Mouse (Mus musculus): ENCODE measurements at regions not wholly inside any gene's neighbourhood (a gene's known extent, or its start where the extent isn't known, plus 50 kb on each side); places are given as distances from the start of the nearest gene placed in this dataset.
"Not testable (repeated sequence)": the region's sequence is repeated elsewhere in the genome, so short reads cannot be mapped to it uniquely, and the experiment has no call there.

DNA sequence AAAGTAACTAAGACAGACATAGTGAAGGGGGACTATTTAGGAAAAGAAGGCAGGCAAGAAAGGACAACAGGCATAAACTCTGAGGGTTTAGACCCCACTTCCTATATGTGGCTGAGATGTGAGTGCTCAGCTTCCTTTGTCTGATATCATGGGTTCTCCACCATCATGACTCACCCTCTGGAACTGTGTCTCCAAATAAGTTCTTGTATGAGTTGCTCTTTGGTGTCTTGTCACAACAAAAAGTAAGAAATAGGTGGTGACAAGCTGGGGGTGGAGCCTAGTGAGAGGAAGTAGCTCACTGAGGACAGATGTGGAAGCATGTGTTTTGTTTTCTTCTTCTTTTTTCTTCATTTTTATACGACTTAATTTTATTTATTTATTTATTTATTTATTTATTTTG lies 95.5 kb upstream of the Tns3 start:
- H3K4me2 ChIP-seq (ENCODE audit: low read depth, severe bottlenecking), result no peak overlapping the region
- no peak overlapping the region for H3K27ac ChIP-seq (replicated peaks; ENCODE audit: low read depth, low read length)
- no peaks in the 10 kb centered on the region for H3K36me3 ChIP-seq (ENCODE audit: control insufficient read depth, insufficient read depth, low read length)
- no peak for ATAC-seq (ENCODE audit: insufficient number of reproducible peaks, low FRiP score, low TSS enrichment, low read depth)
- no peak overlapping the region for H3K4me3 ChIP-seq (ENCODE audit: low read depth, low read length)
- DNase-seq (ENCODE audit: low spot score), result peak; percentile 18
- H3K27me3 ChIP-seq (ENCODE audit: control insufficient read depth, insufficient read depth, low read length), result no peaks in the 10 kb centered on the region
- peaks cover 22% of the 10 kb centered on the region for H3K4me1 ChIP-seq (ENCODE audit: control insufficient read depth, insufficient read depth, low read length)
- no peak overlapping the region for H3K9ac ChIP-seq (ENCODE audit: low read length)
- H3K9me3 ChIP-seq (ENCODE audit: control insufficient read depth, low read length), result no peaks in the 10 kb centered on the region
- WGBS, result 90% methylated on average over 1 of the region's 1 CpGs

DNA sequence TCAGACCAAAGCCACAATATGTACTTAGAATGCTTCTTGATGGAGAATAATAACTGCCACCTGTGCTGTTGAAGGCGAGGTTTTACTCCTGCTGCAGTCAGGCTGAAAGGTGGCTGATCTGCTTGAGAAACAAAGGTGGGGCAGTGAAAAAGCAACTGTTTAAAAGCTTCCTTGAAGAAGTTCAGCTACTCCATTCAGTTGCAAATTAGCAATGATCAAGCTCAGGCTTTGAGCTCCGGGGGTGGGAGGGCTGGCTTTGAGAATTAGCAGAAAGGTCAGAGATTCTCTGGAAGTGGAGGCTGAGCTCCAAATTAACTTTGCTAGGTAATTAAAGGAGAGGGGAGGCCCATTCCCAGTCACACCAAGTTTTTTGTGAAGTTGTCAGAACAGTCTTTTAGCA lies 90.2 kb upstream of the Tns3 start:
- not testable (repeated sequence) for H3K9me3 ChIP-seq (ENCODE audit: control insufficient read depth, low read length); H3K9ac ChIP-seq (ENCODE audit: low read length); H3K4me3 ChIP-seq (ENCODE audit: low read depth, low read length); H3K27ac ChIP-seq (replicated peaks; ENCODE audit: low read depth, low read length); ATAC-seq (ENCODE audit: insufficient number of reproducible peaks, low FRiP score, low TSS enrichment, low read depth); H3K4me2 ChIP-seq (ENCODE audit: low read depth, severe bottlenecking); H3K36me3 ChIP-seq (ENCODE audit: control insufficient read depth, insufficient read depth, low read length); DNase-seq (ENCODE audit: low spot score); H3K4me1 ChIP-seq (ENCODE audit: control insufficient read depth, insufficient read depth, low read length); H3K27me3 ChIP-seq (ENCODE audit: control insufficient read depth, insufficient read depth, low read length)
- 39% methylated on average over 2 of the region's 2 CpGs for WGBS

DNA sequence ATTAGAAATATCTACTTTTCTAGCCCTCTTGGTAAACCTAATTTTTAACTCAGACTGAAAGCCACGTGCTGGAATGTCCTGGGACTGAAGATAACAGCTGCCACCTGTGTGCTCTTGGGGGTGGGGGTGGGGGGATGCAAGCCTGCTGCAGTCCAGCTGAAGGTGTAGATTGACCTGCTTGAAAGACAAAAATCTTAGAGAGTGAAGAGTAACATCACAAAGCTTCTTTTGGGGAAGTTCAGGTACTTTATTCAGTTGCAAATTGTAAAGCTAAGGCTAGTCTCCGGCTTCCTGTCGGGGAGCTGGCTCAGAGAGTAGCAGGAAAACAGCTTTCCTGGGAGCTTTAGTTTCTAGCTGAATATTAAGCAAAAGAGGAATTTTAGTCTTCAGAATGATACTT lies 71.4 kb upstream of the Tns3 start:
- H3K36me3 ChIP-seq (ENCODE audit: control insufficient read depth, insufficient read depth, low read length); DNase-seq (ENCODE audit: low spot score); H3K27ac ChIP-seq (replicated peaks; ENCODE audit: low read depth, low read length); H3K9me3 ChIP-seq (ENCODE audit: control insufficient read depth, low read length); H3K4me2 ChIP-seq (ENCODE audit: low read depth, severe bottlenecking); H3K27me3 ChIP-seq (ENCODE audit: control insufficient read depth, insufficient read depth, low read length); H3K4me3 ChIP-seq (ENCODE audit: low read depth, low read length); H3K4me1 ChIP-seq (ENCODE audit: control insufficient read depth, insufficient read depth, low read length); H3K9ac ChIP-seq (ENCODE audit: low read length); ATAC-seq (ENCODE audit: insufficient number of reproducible peaks, low FRiP score, low TSS enrichment, low read depth): not testable (repeated sequence)
- WGBS, result 70% methylated on average over 3 of the region's 3 CpGs

GRCm38 (mm10) chr11:8727007-8727406 lies 62.7 kb upstream of the Tns3 start:
- no peaks in the 10 kb centered on the region for H3K36me3 ChIP-seq (ENCODE audit: control insufficient read depth, insufficient read depth, low read length)
- H3K9ac ChIP-seq (ENCODE audit: low read length), result no peak overlapping the region
- DNase-seq (ENCODE audit: low spot score) (no peak), ATAC-seq (ENCODE audit: insufficient number of reproducible peaks, low FRiP score, low TSS enrichment, low read depth) (no peak)
- H3K4me2 ChIP-seq (ENCODE audit: low read depth, severe bottlenecking), result no peak overlapping the region
- H3K4me3 ChIP-seq (ENCODE audit: low read depth, low read length), result no peak overlapping the region
- no peaks in the 10 kb centered on the region for H3K4me1 ChIP-seq (ENCODE audit: control insufficient read depth, insufficient read depth, low read length)
- no peaks in the 10 kb centered on the region for H3K9me3 ChIP-seq (ENCODE audit: control insufficient read depth, low read length)
- WGBS, result 93% methylated on average over 5 of the region's 5 CpGs
- H3K27me3 ChIP-seq (ENCODE audit: control insufficient read depth, insufficient read depth, low read length), result no peaks in the 10 kb centered on the region
- H3K27ac ChIP-seq (replicated peaks; ENCODE audit: low read depth, low read length), result no peak overlapping the region

GRCm38 (mm10) chr11:8725505-8725904 lies 61.2 kb upstream of the Tns3 start:
- Histone ChIP-seq H3K36me3 (ENCODE audit: control insufficient read depth, insufficient read depth, low read length) (no peaks in the 10 kb centered on the region), H3K4me2 (ENCODE audit: low read depth, severe bottlenecking) (no peak overlapping the region), H3K9me3 (ENCODE audit: control insufficient read depth, low read length) (no peaks in the 10 kb centered on the region), H3K27me3 (ENCODE audit: control insufficient read depth, insufficient read depth, low read length) (no peaks in the 10 kb centered on the region), H3K4me3 (ENCODE audit: low read depth, low read length) (no peak overlapping the region), H3K9ac (ENCODE audit: low read length) (no peak overlapping the region), H3K27ac (replicated peaks; ENCODE audit: low read depth, low read length) (no peak overlapping the region), H3K4me1 (ENCODE audit: control insufficient read depth, insufficient read depth, low read length) (no peaks in the 10 kb centered on the region)
- no peak for DNase-seq (ENCODE audit: low spot score)
- ATAC-seq (ENCODE audit: insufficient number of reproducible peaks, low FRiP score, low TSS enrichment, low read depth), result no peak
- 77% methylated on average over 4 of the region's 4 CpGs for WGBS

DNA sequence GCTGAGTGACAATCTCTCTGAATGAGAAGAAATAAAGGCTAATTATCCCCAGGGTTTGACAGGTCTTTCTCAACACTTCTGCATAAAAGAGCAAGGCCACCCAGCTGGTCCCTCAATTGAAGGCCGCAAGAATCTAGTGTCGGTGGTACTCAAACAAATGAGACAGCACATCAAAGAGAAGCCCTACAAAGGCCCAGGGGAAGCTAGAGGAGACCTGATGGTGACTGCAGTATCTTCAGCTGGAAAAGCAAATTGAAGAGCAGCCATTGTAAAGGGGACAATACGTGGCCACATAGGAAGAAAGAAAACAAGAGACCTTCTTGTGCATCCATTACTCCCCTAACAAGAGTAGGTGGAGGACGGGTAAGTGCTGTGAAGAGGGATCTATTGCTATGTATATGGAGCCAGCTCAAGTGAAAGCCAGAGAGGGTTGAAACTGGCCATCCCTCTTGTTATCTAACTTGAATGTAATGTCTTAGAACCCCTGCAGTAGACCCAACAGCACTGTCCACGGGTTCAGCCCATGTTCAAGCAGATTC lies 58.8 kb upstream of the Tns3 start:
- Histone ChIP-seq H3K4me1 (ENCODE audit: control insufficient read depth, insufficient read depth, low read length) (no peaks in the 10 kb centered on the region), H3K9ac (ENCODE audit: low read length) (no peak overlapping the region), H3K27me3 (ENCODE audit: control insufficient read depth, insufficient read depth, low read length) (no peaks in the 10 kb centered on the region), H3K4me2 (ENCODE audit: low read depth, severe bottlenecking) (no peak overlapping the region), H3K9me3 (ENCODE audit: control insufficient read depth, low read length) (no peaks in the 10 kb centered on the region), H3K4me3 (ENCODE audit: low read depth, low read length) (no peak overlapping the region), H3K27ac (replicated peaks; ENCODE audit: low read depth, low read length) (no peak overlapping the region), H3K36me3 (ENCODE audit: control insufficient read depth, insufficient read depth, low read length) (no peaks in the 10 kb centered on the region)
- ATAC-seq (ENCODE audit: insufficient number of reproducible peaks, low FRiP score, low TSS enrichment, low read depth), result no peak
- WGBS, result 19% methylated on average over 5 of the region's 5 CpGs
- no peak for DNase-seq (ENCODE audit: low spot score)

DNA sequence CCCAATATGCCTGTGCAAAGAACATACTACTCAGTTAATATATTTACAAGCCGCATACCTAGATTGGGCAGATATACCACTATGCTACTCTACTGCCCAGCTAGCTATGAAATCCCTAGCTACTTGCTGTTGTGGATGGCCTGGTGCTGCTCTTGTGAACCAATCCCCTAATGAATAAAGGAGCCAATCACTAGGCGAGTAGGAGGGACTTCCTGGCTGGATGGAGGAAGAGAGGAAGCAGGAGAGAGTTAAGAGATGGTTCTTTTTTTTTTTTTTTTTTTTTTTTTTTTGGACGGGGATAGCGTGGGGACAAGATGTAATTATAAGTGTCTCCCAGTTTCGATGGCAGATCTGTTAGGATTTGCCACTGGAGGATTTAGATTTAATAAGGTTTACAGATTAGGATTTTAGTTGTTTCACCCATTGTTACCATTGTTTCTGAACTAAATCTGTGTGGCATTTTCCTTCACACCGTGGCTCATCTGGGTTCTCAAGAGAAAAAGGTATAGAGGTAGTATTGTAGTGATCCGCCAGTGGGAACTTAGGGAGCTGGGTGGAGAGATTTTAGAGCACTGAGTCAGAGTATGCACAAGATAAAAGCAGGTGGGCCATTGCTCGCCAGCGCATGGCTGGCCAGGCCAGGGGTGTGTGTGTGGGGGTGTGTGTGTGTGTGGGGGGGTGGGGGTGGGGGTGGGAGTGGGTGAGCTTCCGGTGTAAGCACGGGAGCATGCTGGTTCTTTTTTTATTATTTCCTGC lies 55.1 kb upstream of the Tns3 start:
- H3K4me3 ChIP-seq (ENCODE audit: low read depth, low read length), result no peak overlapping the region
- no peak overlapping the region for H3K4me2 ChIP-seq (ENCODE audit: low read depth, severe bottlenecking)
- H3K9me3 ChIP-seq (ENCODE audit: control insufficient read depth, low read length), result no peaks in the 10 kb centered on the region
- no peak overlapping the region for H3K9ac ChIP-seq (ENCODE audit: low read length)
- 85% methylated on average over 11 of the region's 11 CpGs for WGBS
- ATAC-seq (ENCODE audit: insufficient number of reproducible peaks, low FRiP score, low TSS enrichment, low read depth) (no peak), DNase-seq (ENCODE audit: low spot score) (no peak)
- H3K27me3 ChIP-seq (ENCODE audit: control insufficient read depth, insufficient read depth, low read length), result no peaks in the 10 kb centered on the region
- no peaks in the 10 kb centered on the region for H3K4me1 ChIP-seq (ENCODE audit: control insufficient read depth, insufficient read depth, low read length)
- H3K36me3 ChIP-seq (ENCODE audit: control insufficient read depth, insufficient read depth, low read length), result no peaks in the 10 kb centered on the region
- H3K27ac ChIP-seq (replicated peaks; ENCODE audit: low read depth, low read length), result no peak overlapping the region

- Histone ChIP-seq H3K27ac (replicated peaks; ENCODE audit: low read depth, low read length) (no peak overlapping the region), H3K9me3 (ENCODE audit: control insufficient read depth, low read length) (no peaks in the 10 kb centered on the region), H3K27me3 (ENCODE audit: control insufficient read depth, insufficient read depth, low read length) (no peaks in the 10 kb centered on the region), H3K36me3 (ENCODE audit: control insufficient read depth, insufficient read depth, low read length) (no peaks in the 10 kb centered on the region), H3K4me1 (ENCODE audit: control insufficient read depth, insufficient read depth, low read length) (no peaks in the 10 kb centered on the region), H3K4me2 (ENCODE audit: low read depth, severe bottlenecking) (no peak overlapping the region), H3K9ac (ENCODE audit: low read length) (no peak overlapping the region), H3K4me3 (ENCODE audit: low read depth, low read length) (no peak overlapping the region)
- DNase-seq (ENCODE audit: low spot score), result no peak
- no peak for ATAC-seq (ENCODE audit: insufficient number of reproducible peaks, low FRiP score, low TSS enrichment, low read depth)
- 87% methylated on average over 3 of the region's 3 CpGs for WGBS
Measured at GRCm38 (mm10) chr11:8717774-8718173, 53.4 kb upstream of the Tns3 start.

- Histone ChIP-seq H3K4me3 (ENCODE audit: low read depth, low read length) (no peak overlapping the region), H3K9ac (ENCODE audit: low read length) (no peak overlapping the region), H3K27ac (replicated peaks; ENCODE audit: low read depth, low read length) (no peak overlapping the region), H3K36me3 (ENCODE audit: control insufficient read depth, insufficient read depth, low read length) (no peaks in the 10 kb centered on the region), H3K4me2 (ENCODE audit: low read depth, severe bottlenecking) (no peak overlapping the region), H3K4me1 (ENCODE audit: control insufficient read depth, insufficient read depth, low read length) (no peaks in the 10 kb centered on the region), H3K9me3 (ENCODE audit: control insufficient read depth, low read length) (no peaks in the 10 kb centered on the region), H3K27me3 (ENCODE audit: control insufficient read depth, insufficient read depth, low read length) (no peaks in the 10 kb centered on the region)
- DNase-seq (ENCODE audit: low spot score) (no peak), ATAC-seq (ENCODE audit: insufficient number of reproducible peaks, low FRiP score, low TSS enrichment, low read depth) (no peak)
- WGBS, result 72% methylated on average over 5 of the region's 5 CpGs
Measured at GRCm38 (mm10) chr11:8716858-8717257, 52.5 kb upstream of the Tns3 start.
